Mouse (Mus musculus) ES-Bruce4 (cell line): Measurements from ENCODE around the gene Nrg4.

Experiments
- CTCF ChIP-seq: IDR thresholded peaks from one replicate; pipeline ENCODE4 v1.8.1; 2011; ENCODE audit warnings: low read depth, low read length
- EP300 ChIP-seq: IDR thresholded peaks from 2 replicates; pipeline ENCODE4 v1.6.1; 2011; ENCODE audit warnings: low read depth, low read length; ENCODE audit not compliant: insufficient read depth

DNA sequence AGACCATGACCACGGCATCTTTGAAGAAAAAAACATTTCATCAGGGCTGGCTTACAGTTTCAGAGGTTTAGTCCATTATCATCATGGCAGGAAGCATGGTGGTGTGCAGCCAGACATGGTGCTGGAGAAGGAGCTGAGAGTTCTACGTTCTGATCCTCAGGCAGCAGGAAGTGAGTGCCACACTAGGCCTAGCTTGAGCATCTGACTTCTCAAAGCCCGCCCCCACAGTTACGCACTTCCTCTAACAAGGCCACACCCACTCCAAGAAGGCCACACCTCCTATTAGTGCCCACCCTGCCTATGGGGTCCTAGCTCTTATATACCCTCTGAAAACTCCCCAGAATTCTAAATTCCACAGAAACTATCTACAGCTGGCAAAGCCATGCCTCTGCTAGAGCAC lies 34.7 kb downstream of the Nrg4 start:
- TF ChIP-seq CTCF: no peak
- TF ChIP-seq EP300: no peak
